Mouse (Mus musculus): ENCODE data around the gene Ppil6.

DNA sequence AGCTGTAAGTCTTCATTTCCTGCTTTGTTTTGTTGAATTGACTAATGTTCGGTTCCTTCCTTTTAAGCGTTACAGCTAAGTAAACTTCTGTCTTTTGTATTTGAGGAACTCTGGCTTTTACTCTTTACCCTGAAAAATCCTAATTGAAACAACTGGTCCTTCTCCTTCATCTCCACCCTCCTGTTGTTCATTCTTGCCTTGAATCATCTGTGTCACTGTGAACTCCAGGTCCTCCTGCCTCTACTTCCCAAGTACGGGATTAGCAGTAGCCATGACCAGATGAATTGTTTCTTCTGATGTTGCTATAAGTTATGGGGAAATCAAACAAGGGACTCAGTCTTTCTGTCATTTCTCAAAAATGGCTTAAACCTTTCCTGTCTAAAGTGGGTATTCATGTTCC is 33.1 kb downstream of the Ppil6 start:
- TF ChIP-seq EP300 (IDR thresholded peaks at IDR 0.05) (no peak), CTCF (IDR thresholded peaks at IDR 0.05) (no peak)
